Mouse (Mus musculus) myocyte (in vitro differentiated cells): Measurements from ENCODE around the gene Capn5.

ENCODE experiments used
- CEBPB ChIP-seq: IDR thresholded peaks from 2 replicates; pipeline ENCODE4 v1.6.1; 2011; ENCODE audit warnings: mild to moderate bottlenecking, moderate library complexity; ENCODE audit not compliant: poor library complexity, insufficient read depth, severe bottlenecking
- E2F4 ChIP-seq: IDR thresholded peaks from one replicate; pipeline ENCODE4 v1.6.1; 2011; ENCODE audit warnings: mild to moderate bottlenecking, control low read depth, moderate library complexity; ENCODE audit not compliant: insufficient read depth
- MAX ChIP-seq: IDR thresholded peaks from one replicate; pipeline ENCODE4 v1.6.1; 2011; ENCODE audit warnings: low read depth, mild to moderate bottlenecking, control low read depth
- MYOD1 ChIP-seq, 3 experiments: IDR thresholded peaks; one replicate each; pipeline ENCODE4 v1.6.1; 2011; ENCODE audit warnings: control low read depth in 2 of 3, low read depth in 2 of 3, mild to moderate bottlenecking in 2 of 3, moderate library complexity in 1 of 3; ENCODE audit not compliant: insufficient read length in 2 of 3, control insufficient read depth in 1 of 3
- POLR2A ChIP-seq: IDR thresholded peaks from one replicate; pipeline ENCODE4 v1.6.1; 2011; ENCODE audit warnings: low read depth, mild to moderate bottlenecking, control low read depth, moderate library complexity; ENCODE audit not compliant: insufficient read length
- POLR2AphosphoS2 ChIP-seq: IDR thresholded peaks from one replicate; pipeline ENCODE4 v1.6.1; 2011; ENCODE audit warnings: low read depth, control low read depth; ENCODE audit not compliant: insufficient read length
- REST ChIP-seq: IDR thresholded peaks from one replicate; pipeline ENCODE4 v1.6.1; 2011; ENCODE audit warnings: mild to moderate bottlenecking, control low read depth, moderate library complexity; ENCODE audit not compliant: insufficient read depth, insufficient read length
- TCF12 ChIP-seq: IDR thresholded peaks from one replicate; pipeline ENCODE4 v1.6.1; 2011; ENCODE audit warnings: mild to moderate bottlenecking, control low read depth; ENCODE audit not compliant: poor library complexity, insufficient read depth, severe bottlenecking
- USF1 ChIP-seq: IDR thresholded peaks from one replicate; pipeline ENCODE4 v1.6.1; 2011; ENCODE audit warnings: low read depth, mild to moderate bottlenecking, control low read depth, moderate library complexity

- TF ChIP-seq POLR2A = no peak
- TF ChIP-seq POLR2AphosphoS2 = no peak
- no peak for TF ChIP-seq TCF12
- no peak for TF ChIP-seq USF1
- TF ChIP-seq MYOD1 (IDR thresholded peaks at IDR 0.05; ENCODE audit: control insufficient read depth in 1 of 3, insufficient read length in 2 of 3, low read depth in 2 of 3) = no peak
- TF ChIP-seq REST = no peak
- TF ChIP-seq MAX = no peak
- TF ChIP-seq E2F4 = no peak
- no peak for TF ChIP-seq CEBPB
Measured at GRCm38 (mm10) chr7:98139216-98139615, 38.9 kb downstream of the Capn5 start.
